Mouse (Mus musculus): ENCODE measurements around the gene 4930583I09Rik.

4930583I09Rik gene

GRCm38 (mm10) chr17:64802168-64802955, 33.5 kb downstream of the 4930583I09Rik start:
- DNase-seq (ENCODE audit: low read depth) = no peak

GRCm38 (mm10) chr17:64792623-64793022, 43.2 kb downstream of the 4930583I09Rik start:
- no peak for DNase-seq (ENCODE audit: low read depth)

GRCm38 (mm10) chr17:64792076-64792475, 43.8 kb downstream of the 4930583I09Rik start:
- DNase-seq (ENCODE audit: low read depth) = no peak

- no peak for DNase-seq (ENCODE audit: low read depth)
Observed at GRCm38 (mm10) chr17:64789175-64789574, 46.7 kb downstream of the 4930583I09Rik start.

- DNase-seq (ENCODE audit: low read depth) = no peak
Observed at GRCm38 (mm10) chr17:64788301-64788700, 47.6 kb downstream of the 4930583I09Rik start.

GRCm38 (mm10) chr17:64785961-64786360, 49.9 kb downstream of the 4930583I09Rik start:
- no peak for DNase-seq (ENCODE audit: low read depth)

Data from c-Kit-positive CD71-positive TER-119-negative erythroid progenitor cells, embryonic 14.5 days (primary cell).